Mouse (Mus musculus): ENCODE data around the gene Pfkp. TPM values are rescaled to one million over a fixed set of nuclear protein-coding genes. Genes with fewer than 3 reads are reported as not detected.

Gene Pfkp
- polyA plus RNA-seq, 1 experiment = 420 TPM

DNA sequence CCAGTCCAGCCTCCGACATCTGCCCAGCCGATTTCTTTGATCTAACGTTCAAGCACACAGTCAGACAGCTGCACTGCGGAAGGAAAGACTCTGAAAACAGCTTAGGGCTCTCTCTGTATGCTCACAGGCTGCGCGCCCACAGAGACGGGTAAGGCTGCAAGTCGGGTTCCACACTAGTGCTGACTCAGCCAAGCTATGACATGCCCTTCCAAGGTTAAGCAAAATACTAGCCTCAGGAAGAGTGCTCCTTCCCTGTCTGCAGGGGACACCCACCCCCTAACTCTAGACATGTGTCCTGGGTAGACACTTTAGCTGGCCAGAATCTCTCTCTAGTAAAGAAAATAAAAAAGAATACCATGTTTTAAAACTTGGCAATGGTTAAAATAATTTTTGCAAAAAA lies 48.0 kb downstream of the Pfkp start:
- 71% methylated on average over 8 of the region's 8 CpGs for WGBS
- no peaks in the 10 kb centered on the region for H3K4me1 ChIP-seq (ENCODE audit: control insufficient read depth, insufficient read depth, low read length)
- H3K27ac ChIP-seq (ENCODE audit: insufficient read depth, low read depth, low read length) = no peak overlapping the region
- H3K4me3 ChIP-seq (ENCODE audit: insufficient read depth, low read depth, low read length) = no peak overlapping the region
- TF ChIP-seq CTCF (IDR thresholded peaks at IDR 0.05; ENCODE audit: insufficient read depth, low read depth, low read length) (no peak), POLR2A (IDR thresholded peaks at IDR 0.05; ENCODE audit: insufficient read depth, low read depth, low read length) (no peak)

DNA sequence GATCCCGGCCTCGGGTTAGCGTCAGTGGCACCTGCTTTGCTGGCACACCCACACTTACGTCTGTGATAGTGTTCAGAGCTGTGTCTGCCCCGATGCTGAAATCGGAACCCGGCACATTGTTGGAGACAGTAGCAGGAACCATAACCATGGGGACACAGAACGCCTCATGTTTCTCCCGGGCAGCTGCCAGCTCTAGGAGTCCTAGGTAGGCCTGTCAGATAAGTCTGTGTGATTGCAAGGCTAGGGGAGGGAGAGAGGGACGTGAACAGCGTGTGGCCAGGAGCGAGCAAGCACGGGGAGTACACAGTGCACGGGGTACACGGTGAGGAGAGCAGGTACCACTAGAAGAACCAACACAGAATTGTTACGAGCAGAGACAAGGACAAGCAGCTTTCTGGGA lies 50.8 kb downstream of the Pfkp start:
- Histone ChIP-seq H3K27ac (ENCODE audit: insufficient read depth, low read depth, low read length) (no peak overlapping the region), H3K4me1 (ENCODE audit: control insufficient read depth, insufficient read depth, low read length) (no peaks in the 10 kb centered on the region), H3K4me3 (ENCODE audit: insufficient read depth, low read depth, low read length) (no peak overlapping the region)
- TF ChIP-seq POLR2A (IDR thresholded peaks at IDR 0.05; ENCODE audit: insufficient read depth, low read depth, low read length) (no peak), CTCF (IDR thresholded peaks at IDR 0.05; ENCODE audit: insufficient read depth, low read depth, low read length) (no peak)
- 85% methylated on average over 16 of the region's 16 CpGs for WGBS

DNA sequence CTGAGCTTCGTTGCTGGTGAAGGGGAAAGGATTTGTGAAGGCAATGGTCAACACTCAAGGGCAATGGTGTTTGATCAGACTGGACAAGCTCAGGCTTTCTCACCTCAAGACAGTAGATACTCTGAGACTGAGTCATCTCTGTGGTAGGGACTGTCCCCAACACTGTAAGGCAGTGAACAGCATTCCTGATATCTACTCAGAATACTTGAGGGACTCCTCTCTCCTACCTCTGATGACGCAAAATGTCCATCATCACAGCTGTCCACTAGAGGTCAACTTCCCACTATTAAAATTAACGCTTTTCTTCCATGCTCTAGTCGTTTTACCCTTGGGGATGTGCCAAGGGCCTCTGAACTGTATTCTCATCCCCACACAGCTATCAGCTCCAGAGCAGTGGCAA lies 53.2 kb downstream of the Pfkp start:
- TF ChIP-seq POLR2A (IDR thresholded peaks at IDR 0.05; ENCODE audit: insufficient read depth, low read depth, low read length) = no peak
- TF ChIP-seq CTCF (IDR thresholded peaks at IDR 0.05; ENCODE audit: insufficient read depth, low read depth, low read length) = no peak
- no peaks in the 10 kb centered on the region for H3K4me1 ChIP-seq (ENCODE audit: control insufficient read depth, insufficient read depth, low read length)
- H3K4me3 ChIP-seq (ENCODE audit: insufficient read depth, low read depth, low read length) = no peak overlapping the region
- H3K27ac ChIP-seq (ENCODE audit: insufficient read depth, low read depth, low read length) = no peak overlapping the region
- WGBS = 89% methylated on average over 4 of the region's 4 CpGs

DNA sequence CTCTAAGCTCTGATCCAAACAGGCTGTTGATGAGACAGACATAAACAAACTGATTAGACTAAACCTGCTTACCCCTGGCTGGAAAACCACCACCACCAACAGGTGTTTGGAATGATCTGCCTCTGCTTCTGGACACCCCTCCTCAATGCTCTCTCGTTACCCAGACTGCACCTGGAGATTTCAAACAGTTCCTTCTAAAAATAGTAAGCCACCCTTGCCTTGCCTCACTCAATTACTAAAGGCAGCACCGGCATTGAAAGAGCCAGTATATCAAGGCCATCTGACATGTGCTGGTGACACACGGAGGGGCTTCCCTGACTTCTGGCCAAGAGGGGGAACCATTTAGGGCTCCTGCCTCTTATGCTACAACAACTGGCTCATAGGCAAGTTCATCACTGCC lies 57.7 kb downstream of the Pfkp start:
- TF ChIP-seq POLR2A (IDR thresholded peaks at IDR 0.05; ENCODE audit: insufficient read depth, low read depth, low read length) = no peak
- no peak for TF ChIP-seq CTCF (IDR thresholded peaks at IDR 0.05; ENCODE audit: insufficient read depth, low read depth, low read length)
- WGBS = 34% methylated on average over 3 of the region's 3 CpGs
- Histone ChIP-seq H3K4me1 (ENCODE audit: control insufficient read depth, insufficient read depth, low read length) (no peaks in the 10 kb centered on the region), H3K4me3 (ENCODE audit: insufficient read depth, low read depth, low read length) (no peak overlapping the region), H3K27ac (ENCODE audit: insufficient read depth, low read depth, low read length) (no peak overlapping the region)

DNA sequence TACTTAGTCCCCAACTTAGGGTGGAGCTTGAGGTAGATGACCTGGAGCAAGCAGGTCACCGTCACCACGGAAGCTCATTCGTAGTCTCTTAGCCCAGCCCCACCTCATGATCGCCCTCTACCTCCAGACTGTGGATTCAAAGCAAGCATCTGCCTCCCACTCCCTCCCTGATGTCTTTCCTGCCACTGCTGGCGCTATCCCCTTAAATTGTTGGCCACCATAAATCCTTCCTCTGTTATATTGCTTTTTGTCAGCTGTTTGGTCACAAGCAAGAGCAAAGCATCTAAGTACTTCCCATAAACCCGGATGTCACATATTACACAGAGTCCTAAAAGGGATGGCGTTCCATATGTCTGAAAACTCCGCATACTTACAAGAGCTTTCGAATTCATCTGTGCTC lies 62.6 kb downstream of the Pfkp start:
- Histone ChIP-seq H3K4me3 (ENCODE audit: insufficient read depth, low read depth, low read length) (no peak overlapping the region), H3K27ac (ENCODE audit: insufficient read depth, low read depth, low read length) (no peak overlapping the region), H3K4me1 (ENCODE audit: control insufficient read depth, insufficient read depth, low read length) (no peaks in the 10 kb centered on the region)
- TF ChIP-seq CTCF (IDR thresholded peaks at IDR 0.05; ENCODE audit: insufficient read depth, low read depth, low read length) (no peak), POLR2A (IDR thresholded peaks at IDR 0.05; ENCODE audit: insufficient read depth, low read depth, low read length) (no peak)
- 84% methylated on average over 9 of the region's 9 CpGs for WGBS

DNA sequence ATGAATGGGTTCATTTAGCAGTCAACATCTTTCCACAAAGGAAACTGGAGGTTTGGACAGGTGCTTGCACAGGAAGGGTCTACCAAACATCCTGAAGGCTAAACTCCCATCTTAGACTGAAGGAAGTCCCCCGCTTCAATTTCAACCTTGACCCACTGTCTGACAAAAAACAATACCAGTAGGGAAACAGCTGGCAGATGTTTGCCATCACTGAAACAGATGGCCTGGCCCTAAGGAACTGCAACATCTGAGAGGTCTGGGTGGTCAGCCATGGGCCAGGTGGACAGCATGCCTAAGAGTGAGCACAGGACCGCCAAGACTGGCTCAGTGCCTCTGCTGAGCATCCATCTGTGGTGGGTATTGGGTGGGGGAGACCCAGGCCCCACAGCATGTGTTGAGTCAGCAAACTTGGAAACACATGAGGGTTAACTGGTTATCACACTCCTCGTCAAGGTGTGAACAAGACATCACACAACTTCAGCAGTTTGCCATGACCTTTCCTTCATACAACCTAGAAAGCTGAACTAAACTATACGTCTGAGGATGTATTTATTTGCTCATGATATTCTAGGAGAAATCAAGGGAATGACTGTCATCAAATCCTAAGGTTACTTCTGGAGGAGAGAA lies 65.0 kb downstream of the Pfkp start:
- Histone ChIP-seq H3K27ac (ENCODE audit: insufficient read depth, low read depth, low read length) (no peak overlapping the region), H3K4me3 (ENCODE audit: insufficient read depth, low read depth, low read length) (no peak overlapping the region), H3K4me1 (ENCODE audit: control insufficient read depth, insufficient read depth, low read length) (peaks cover 3% of the 10 kb centered on the region)
- no peak for TF ChIP-seq POLR2A (IDR thresholded peaks at IDR 0.05; ENCODE audit: insufficient read depth, low read depth, low read length)
- TF ChIP-seq CTCF (IDR thresholded peaks at IDR 0.05; ENCODE audit: insufficient read depth, low read depth, low read length) = no peak
- 84% methylated on average over 4 of the region's 4 CpGs for WGBS

DNA sequence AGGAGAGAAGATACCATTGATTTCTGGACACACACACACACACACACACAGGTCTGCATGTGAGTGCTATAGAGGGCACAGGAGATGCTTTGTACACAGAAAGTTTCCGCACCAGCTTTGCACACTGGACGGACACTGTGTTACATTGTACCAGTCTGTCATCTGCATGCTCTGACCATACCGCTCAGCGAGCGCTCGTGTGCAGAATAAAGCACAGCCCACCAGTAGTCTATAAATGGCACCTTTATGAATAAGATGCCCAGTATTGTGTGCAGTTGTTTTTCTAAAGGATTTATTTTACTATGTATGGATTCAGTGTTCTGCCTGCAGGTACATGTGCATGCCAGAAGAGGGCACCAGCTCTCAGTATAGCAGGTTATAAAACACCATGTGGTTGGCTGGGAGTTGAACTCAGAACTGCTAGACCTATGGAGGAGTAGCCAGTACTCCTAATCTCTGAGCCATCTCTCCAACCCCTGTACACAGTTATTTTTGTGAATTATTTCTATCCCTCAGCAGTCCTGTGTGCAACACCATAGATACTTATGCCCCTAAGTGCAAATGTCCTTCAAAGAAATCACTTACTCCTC lies 72.6 kb downstream of the Pfkp start:
- WGBS = 94% methylated on average over 6 of the region's 6 CpGs
- H3K27ac ChIP-seq (ENCODE audit: insufficient read depth, low read depth, low read length) = no peak overlapping the region
- peaks cover 3% of the 10 kb centered on the region for H3K4me1 ChIP-seq (ENCODE audit: control insufficient read depth, insufficient read depth, low read length)
- no peak for TF ChIP-seq POLR2A (IDR thresholded peaks at IDR 0.05; ENCODE audit: insufficient read depth, low read depth, low read length)
- no peak for TF ChIP-seq CTCF (IDR thresholded peaks at IDR 0.05; ENCODE audit: insufficient read depth, low read depth, low read length)
- H3K4me3 ChIP-seq (ENCODE audit: insufficient read depth, low read depth, low read length) = no peak overlapping the region

DNA sequence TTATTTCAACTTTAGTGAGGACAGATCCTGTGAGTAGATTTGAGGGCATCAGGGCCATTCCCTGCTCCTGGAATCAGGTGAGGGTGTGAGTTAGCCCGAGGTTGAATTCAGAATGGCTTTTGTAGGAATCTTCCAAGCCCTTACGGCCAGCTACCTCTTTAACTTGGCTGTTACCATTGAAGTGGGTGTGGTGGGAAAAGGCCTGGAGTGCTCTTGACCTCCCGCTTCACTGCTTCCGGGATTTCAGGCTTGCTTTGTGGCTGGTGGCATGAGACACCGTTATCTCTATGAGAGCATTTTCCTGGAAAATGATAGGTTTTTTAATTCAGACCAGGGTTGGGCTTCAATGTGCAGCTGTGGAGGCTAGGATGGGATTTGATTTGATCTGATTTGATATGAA lies 83.0 kb downstream of the Pfkp start:
- H3K4me1 ChIP-seq (ENCODE audit: control insufficient read depth, insufficient read depth, low read length) = no peaks in the 10 kb centered on the region
- no peak overlapping the region for H3K27ac ChIP-seq (ENCODE audit: insufficient read depth, low read depth, low read length)
- H3K4me3 ChIP-seq (ENCODE audit: insufficient read depth, low read depth, low read length) = no peak overlapping the region
- TF ChIP-seq CTCF (IDR thresholded peaks at IDR 0.05; ENCODE audit: insufficient read depth, low read depth, low read length) = no peak
- no peak for TF ChIP-seq POLR2A (IDR thresholded peaks at IDR 0.05; ENCODE audit: insufficient read depth, low read depth, low read length)
- WGBS = 84% methylated on average over 5 of the region's 5 CpGs

DNA sequence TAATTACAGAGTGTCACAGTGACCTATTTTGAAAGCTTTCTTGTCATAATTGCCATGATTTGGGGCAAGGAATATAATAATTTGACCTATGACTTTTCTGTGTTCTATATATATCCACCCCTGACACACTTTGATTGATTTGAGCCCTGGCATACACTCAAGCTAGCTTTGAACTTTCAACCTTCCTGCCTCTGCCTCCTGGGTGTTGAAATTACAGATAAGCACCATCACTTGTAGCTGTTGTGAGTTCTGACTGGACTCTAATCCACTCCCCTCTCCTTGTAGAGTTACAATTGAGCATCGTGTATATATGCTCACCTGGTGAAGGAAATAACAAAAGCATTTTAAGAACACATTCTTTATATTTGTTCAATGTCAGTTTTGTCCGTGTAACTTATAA lies 86.2 kb downstream of the Pfkp start:
- 93% methylated on average over 2 of the region's 2 CpGs for WGBS
- Histone ChIP-seq H3K27ac (ENCODE audit: insufficient read depth, low read depth, low read length) (no peak overlapping the region), H3K4me1 (ENCODE audit: control insufficient read depth, insufficient read depth, low read length) (no peaks in the 10 kb centered on the region), H3K4me3 (ENCODE audit: insufficient read depth, low read depth, low read length) (no peak overlapping the region)
- no peak for TF ChIP-seq CTCF (IDR thresholded peaks at IDR 0.05; ENCODE audit: insufficient read depth, low read depth, low read length)
- TF ChIP-seq POLR2A (IDR thresholded peaks at IDR 0.05; ENCODE audit: insufficient read depth, low read depth, low read length) = no peak

Data from olfactory bulb, adult 2 months (tissue).